Mouse (Mus musculus): ENCODE measurements around the gene Ppp1r8. TPM values are rescaled to one million over a fixed set of nuclear protein-coding genes. Genes with fewer than 3 reads are reported as not detected.
A peak's percentile ranks its signal among the peaks of the same experiment; 100 is the strongest.
"Not testable (repeated sequence)": the region's sequence is repeated elsewhere in the genome, so short reads cannot be mapped to it uniquely, and the experiment has no call there.

The Ppp1r8 gene
- total RNA-seq, 2 experiments from 2014 or later: 16.8 to 20.7 TPM

- DNase-seq (ENCODE audit: low spot score): no peak
Observed at GRCm38 (mm10) chr4:132809621-132810020, 33.3 kb downstream of the Ppp1r8 start.

GRCm38 (mm10) chr4:132807771-132808641 is 35.0 kb downstream of the Ppp1r8 start:
- no peak for DNase-seq (ENCODE audit: low spot score)
- intact Hi-C loops (cut with DNase I): no loop called here

More at GRCm38 (mm10) chr4:132809621-132810020, 33.3 kb downstream of the Ppp1r8 start:
- intact Hi-C loops (cut with DNase I): no loop called here

GRCm38 (mm10) chr4:132806620-132807191 is 36.3 kb downstream of the Ppp1r8 start:
- intact Hi-C loops (cut with DNase I): no loop called here
- DNase-seq (ENCODE audit: low spot score): no peak

GRCm38 (mm10) chr4:132805599-132806197 is 37.3 kb downstream of the Ppp1r8 start:
- intact Hi-C loops (cut with DNase I): no loop called here
- no peak for DNase-seq (ENCODE audit: low spot score)

DNA sequence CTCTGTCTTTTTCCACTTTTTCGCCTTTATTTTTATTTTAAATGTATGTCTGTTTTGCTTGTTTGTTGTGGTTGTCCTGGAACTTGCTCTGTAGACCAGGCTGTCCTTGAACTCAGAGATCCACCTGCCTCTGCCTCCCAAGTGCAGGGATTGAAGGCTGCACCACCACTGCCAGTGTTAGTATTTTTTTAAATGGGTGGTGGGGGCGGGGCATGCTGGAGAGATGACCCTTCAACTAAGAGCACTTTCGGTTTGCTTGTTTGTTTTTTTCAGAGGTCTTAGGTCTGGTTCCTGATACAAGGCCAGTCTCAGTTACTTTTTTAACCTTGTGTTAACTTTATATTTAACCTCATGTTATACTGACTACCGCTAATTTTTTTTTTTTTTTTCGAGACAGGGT is 37.8 kb downstream of the Ppp1r8 start:
- no peak for DNase-seq (ENCODE audit: low spot score)
- intact Hi-C loops (cut with DNase I): no loop called here

GRCm38 (mm10) chr4:132804331-132804730 is 38.6 kb downstream of the Ppp1r8 start:
- DNase-seq (ENCODE audit: low spot score): no peak
- intact Hi-C loops (cut with DNase I): no loop called here

GRCm38 (mm10) chr4:132803876-132804275 is 39.1 kb downstream of the Ppp1r8 start:
- intact Hi-C loops (cut with DNase I): no loop called here

GRCm38 (mm10) chr4:132803212-132803611 is 39.8 kb downstream of the Ppp1r8 start:
- intact Hi-C loops (cut with DNase I): no loop called here
- no peak for DNase-seq (ENCODE audit: low spot score)

More at GRCm38 (mm10) chr4:132803876-132804275, 39.1 kb downstream of the Ppp1r8 start:
- DNase-seq (ENCODE audit: low spot score): no peak

GRCm38 (mm10) chr4:132802171-132802637 is 40.8 kb downstream of the Ppp1r8 start:
- DNase-seq (ENCODE audit: low spot score): peak; percentile 46
- intact Hi-C loops (cut with DNase I): no loop called here

DNA sequence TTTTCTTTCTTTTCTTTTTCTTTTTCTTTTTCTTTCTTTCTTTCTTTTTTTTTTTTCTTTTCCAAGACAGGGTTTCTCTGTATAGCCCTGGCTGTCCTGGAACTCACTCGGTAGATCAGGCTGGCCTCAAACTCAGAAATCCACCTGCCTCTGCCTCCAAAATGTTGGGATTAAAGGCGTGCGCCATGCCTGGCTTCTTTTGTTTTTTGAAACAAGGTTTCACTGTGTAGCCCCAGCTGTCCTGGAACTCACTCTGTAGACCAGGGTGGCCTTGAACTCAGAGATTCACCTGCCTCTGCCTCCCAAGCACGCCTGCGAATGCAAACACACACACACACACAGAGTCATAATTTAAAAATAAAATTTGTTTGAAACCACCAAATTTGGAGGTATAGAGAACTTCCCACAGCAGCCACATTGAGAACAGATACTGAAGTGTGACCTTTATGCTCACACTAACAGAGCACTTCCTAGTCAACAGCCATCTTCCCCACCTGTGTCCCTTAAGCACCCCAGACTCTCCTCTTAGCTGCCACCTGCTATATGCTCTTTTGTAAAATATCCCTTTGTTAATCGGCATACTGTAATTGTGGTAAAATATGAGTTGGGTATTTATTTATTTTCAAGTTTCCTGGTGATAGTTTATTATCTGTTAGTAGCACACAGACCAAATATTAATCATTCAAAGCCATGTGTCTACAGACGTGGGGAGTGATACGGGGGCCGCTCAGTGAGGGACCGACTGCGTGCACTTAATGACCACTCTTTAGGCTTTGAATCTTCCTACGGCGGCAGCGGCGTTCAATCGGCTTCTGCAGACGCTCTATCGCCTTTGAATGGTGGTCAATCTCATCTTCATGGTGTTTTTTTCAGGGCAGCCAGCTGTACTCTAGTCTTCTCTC is 41.5 kb downstream of the Ppp1r8 start:
- no peak for DNase-seq (ENCODE audit: low spot score)
- intact Hi-C loops (cut with DNase I): no loop called here

DNA sequence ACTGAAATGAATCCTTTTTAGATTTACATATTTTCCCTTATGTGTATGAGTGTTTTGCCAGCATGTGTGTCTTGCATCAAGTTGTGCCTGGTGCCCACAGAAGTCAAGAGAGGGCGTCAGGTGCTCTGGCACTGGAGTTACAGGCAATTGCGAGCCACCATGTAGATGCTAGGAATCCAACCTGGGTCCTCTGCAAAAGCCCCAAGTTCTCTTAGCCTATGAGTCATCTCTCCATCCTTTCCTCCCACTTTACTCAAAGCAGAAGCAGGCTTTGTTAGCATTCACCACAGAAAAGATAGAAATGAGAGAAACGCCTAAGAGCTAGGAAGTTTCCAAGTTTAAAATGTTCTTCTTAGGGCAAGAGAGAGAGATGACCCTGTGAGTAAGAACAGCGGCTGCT is 43.1 kb downstream of the Ppp1r8 start:
- intact Hi-C loops (cut with DNase I): no loop called here
- DNase-seq (ENCODE audit: low spot score): no peak

DNA sequence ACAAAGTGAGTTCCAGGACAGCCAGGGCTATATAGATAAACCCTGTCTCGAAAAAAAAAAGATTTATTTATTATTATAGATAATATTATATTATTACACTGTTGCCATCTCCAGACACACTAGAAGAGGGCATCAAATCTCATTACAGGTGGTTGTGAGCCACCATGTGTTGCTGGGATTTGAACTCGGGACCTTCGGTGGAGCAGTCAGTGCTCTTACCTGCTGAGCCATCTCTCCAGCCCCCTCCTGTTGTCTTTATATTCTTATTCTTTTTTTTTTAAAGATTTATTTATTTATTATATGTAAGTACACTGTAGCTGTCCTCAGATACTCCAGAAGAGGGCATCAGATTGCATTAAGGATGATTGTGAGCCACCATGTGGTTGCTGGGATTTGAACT is 44.3 kb downstream of the Ppp1r8 start:
- intact Hi-C loops (cut with DNase I); DNase-seq (ENCODE audit: low spot score): not testable (repeated sequence)

DNA sequence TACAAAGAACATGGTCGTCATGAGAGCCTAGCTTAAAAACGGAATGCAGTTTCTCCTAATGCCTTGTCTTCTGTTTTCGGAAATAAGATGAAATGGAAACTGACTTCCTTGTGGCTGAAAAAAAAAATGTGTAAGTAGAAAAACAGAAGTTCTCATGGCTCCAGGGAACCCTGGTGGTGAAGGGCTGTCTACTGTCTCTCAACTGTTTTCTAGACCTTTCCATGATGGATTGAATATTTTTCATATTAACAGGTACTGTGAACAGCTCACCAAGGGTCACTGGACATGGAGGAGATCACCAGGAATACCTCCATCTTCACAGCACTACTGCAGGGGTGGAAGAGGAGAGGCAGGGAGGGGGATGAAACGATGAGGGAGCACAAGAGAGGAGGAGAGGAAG is 44.9 kb downstream of the Ppp1r8 start:
- DNase-seq (ENCODE audit: low spot score): no peak
- intact Hi-C loops (cut with DNase I): no loop called here

- no peak for DNase-seq (ENCODE audit: low spot score)
- intact Hi-C loops (cut with DNase I): no loop called here
Observed at GRCm38 (mm10) chr4:132797461-132797860, 45.5 kb downstream of the Ppp1r8 start.

DNA sequence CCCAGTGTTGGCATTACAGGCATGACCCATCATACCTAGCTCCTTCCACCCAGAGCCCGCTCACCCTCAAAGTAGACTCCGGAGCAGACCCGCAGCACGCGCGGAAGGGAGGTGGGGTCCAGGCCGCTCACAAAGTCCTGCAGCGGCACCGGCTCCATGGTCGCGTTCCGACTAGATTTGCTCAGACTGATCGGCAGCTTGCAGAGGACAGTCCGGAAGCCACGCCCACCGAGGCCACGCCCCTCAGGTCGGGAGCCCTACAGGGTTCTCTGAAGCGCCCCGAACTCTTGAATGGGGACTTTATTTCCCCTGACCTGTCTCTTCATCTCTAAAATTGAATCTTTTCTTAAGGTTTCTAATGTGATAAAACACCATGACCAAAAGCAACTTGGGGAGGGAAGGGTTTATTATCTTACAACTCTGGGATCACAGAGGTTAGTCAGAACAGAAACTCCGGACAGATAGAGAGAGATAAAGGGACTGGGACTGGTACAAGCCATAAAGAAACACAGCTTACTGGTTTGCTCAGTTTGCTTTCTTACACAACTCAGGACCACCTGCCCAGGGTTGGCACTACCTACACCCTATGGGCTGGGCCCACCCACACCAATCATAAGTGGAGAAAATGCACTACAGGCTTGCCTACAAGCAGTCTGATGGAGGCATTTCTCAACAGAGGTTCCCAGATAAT is 46.6 kb downstream of the Ppp1r8 start, which contains the start of gene Themis2:
Themis2 (minus strand) TSS at position 192 of the 691 bp plus-strand sequence.
- peak; percentile 54 for DNase-seq (ENCODE audit: low spot score)
- intact Hi-C loops (cut with DNase I): no loop called here

GRCm38 (mm10) chr4:132795171-132795570 is 47.8 kb downstream of the Ppp1r8 start:
- intact Hi-C loops (cut with DNase I): no loop called here
- no peak for DNase-seq (ENCODE audit: low spot score)

DNA sequence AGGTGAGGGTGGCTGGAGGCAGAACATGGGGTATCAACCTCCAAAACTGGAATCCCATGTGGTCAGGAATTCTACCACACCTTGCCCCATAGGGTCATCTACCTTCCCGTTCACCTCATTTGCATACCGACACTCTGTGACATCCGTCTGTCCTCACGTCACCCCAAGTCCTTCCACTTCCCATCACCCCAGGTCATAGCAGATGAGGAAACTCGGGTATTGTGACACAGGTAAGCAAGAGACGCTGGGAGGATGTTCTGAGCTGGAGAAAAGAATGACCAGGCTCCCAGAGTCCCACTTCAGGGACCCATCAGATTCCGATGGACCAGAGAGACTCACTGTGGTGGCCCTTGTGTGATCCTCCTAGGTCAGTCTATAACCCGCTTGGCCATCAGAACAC is 48.2 kb downstream of the Ppp1r8 start:
- intact Hi-C loops (cut with DNase I): no loop called here
- no peak for DNase-seq (ENCODE audit: low spot score)

GRCm38 (mm10) chr4:132794028-132794427 is 48.9 kb downstream of the Ppp1r8 start:
- no peak for DNase-seq (ENCODE audit: low spot score)
- intact Hi-C loops (cut with DNase I): no loop called here

- intact Hi-C loops (cut with DNase I); DNase-seq (ENCODE audit: low spot score): not testable (repeated sequence)
Observed at GRCm38 (mm10) chr4:132793322-132794004, 49.5 kb downstream of the Ppp1r8 start.
